Mouse (Mus musculus): ENCODE results near the gene Polr2f. TPM values are rescaled to one million over a fixed set of nuclear protein-coding genes. Genes with fewer than 3 reads are reported as not detected.

The Polr2f gene
- 304 and 333 TPM in 2 replicates for polyA plus RNA-seq (2015; fragmentation: Nextera tagmentation; extraction: Ambion mirVana)

DNA sequence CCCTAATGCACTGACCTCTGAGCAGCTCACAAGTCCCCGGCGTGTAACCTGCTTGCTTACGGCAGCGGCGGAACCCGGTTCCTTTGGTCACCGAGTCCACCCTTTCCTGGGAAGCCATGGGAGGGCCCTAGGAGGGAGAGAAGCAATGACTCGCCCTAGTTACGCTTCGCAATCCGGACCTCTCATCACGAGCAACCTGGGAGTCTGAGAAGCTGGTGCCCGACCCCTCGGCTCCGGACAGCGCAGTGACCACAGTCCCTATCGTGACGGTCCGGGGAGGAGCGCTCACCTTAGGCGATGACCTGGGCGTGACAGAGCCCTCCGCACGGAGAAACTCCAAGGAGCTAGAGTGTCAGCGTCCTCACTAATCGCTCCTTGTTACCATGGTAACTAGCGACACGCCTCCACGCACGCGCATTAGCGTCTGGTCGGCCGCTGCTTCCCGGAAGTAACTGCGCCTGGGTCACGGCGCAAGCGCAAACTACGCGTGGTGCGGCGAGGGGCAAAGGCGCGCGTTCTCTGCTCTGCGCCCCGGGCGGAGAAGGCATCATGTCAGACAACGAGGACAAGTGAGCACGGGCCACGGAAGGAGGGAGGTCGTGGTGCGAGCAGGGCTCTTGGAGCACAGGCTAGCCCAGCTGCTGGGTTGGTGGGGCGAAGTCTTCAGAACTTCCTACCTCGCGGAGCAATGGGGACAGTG is at the start of gene Polr2f, which contains the start of gene 1700088E04Rik:
Gene Polr2f (plus strand): TSS at position 144 of the 700 bp plus-strand sequence.
Gene 1700088E04Rik (minus strand): TSS at position 388 of the 700 bp plus-strand sequence.
- H3K4me1 ChIP-seq: peaks cover 32% of the 10 kb centered on the region
- H3K9ac ChIP-seq: peak within 1 kb of the TSS; percentile 53
- H3K4me3 ChIP-seq (replicated peaks): peak within 1 kb of the TSS; percentile 80
- WGBS: under 1% methylated on average over 57 of the region's 57 CpGs
- peak within 1 kb of the TSS; percentile 67 for H3K27ac ChIP-seq (replicated peaks)
- ATAC-seq (ENCODE audit: insufficient number of reproducible peaks, low FRiP score, low TSS enrichment, low read depth): peak; percentile 77
- H3K4me2 ChIP-seq (replicated peaks): peak within 1 kb of the TSS; percentile 94
- no peaks in the 10 kb centered on the region for H3K27me3 ChIP-seq
- H3K9me3 ChIP-seq (replicated peaks): no peaks in the 10 kb centered on the region
- peaks cover 18% of the 10 kb centered on the region for H3K36me3 ChIP-seq

GRCm38 (mm10) chr15:79092284-79092683 is 48.5 kb upstream of the Polr2f start:
- no peak overlapping the region for H3K4me2 ChIP-seq (replicated peaks)
- no peak overlapping the region for H3K4me3 ChIP-seq (replicated peaks)
- WGBS: 85% methylated on average over 6 of the region's 6 CpGs
- no peak overlapping the region for H3K27ac ChIP-seq (replicated peaks)
- peaks cover 69% of the 10 kb centered on the region for H3K36me3 ChIP-seq
- no peak for ATAC-seq (ENCODE audit: insufficient number of reproducible peaks, low FRiP score, low TSS enrichment, low read depth)
- H3K4me1 ChIP-seq: peaks cover 10% of the 10 kb centered on the region
- no peaks in the 10 kb centered on the region for H3K9me3 ChIP-seq (replicated peaks)
- H3K9ac ChIP-seq: no peak overlapping the region
- no peaks in the 10 kb centered on the region for H3K27me3 ChIP-seq

DNA sequence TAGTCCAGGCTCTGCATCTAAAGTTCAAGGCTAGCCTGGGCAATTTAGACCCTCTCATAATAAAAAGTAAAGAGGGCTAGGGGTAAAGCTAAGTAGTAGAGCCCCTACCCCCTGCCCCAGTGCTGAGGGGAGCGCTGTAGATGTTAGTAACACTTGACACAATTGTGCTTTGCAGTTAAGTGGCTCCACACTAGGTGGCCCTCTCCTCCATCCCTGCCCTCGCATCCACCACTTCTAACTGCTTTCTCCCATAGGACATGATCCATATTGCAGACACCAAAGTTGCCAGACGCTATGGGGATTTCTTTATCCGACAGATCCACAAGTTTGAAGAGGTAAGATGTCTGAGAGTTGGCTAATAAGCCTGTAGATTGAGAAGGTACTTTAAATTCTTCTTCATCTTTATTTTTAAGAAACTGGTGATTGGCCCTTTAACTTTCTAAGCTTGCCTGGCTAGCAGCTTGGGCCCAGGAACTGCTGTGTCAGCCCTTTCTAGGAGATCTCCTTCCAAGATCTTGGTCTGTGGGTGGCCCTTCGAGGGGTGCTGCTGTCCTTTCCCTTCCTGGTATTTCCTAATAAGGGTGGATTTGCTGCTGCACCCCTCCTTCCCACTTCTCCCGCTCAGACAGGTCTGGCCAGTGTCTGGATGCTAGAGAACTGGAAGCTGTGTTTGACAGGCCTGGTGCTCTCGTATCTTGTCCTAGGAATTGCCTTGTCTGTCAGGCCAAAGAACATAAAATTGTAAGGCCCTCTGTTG is 47.5 kb upstream of the Polr2f start:
- Histone ChIP-seq H3K9ac (no peak overlapping the region), H3K27me3 (no peaks in the 10 kb centered on the region), H3K4me3 (replicated peaks) (no peak overlapping the region), H3K4me2 (replicated peaks) (no peak overlapping the region), H3K36me3 (peaks cover 64% of the 10 kb centered on the region), H3K9me3 (replicated peaks) (no peaks in the 10 kb centered on the region), H3K27ac (replicated peaks) (0 out of 2 replicates have a peak overlapping the region, but pooled peaks have one; percentile 24), H3K4me1 (peaks cover 20% of the 10 kb centered on the region)
- 51% methylated on average over 7 of the region's 7 CpGs for WGBS
- no peak for ATAC-seq (ENCODE audit: insufficient number of reproducible peaks, low FRiP score, low TSS enrichment, low read depth)

GRCm38 (mm10) chr15:79095483-79095882 is 45.3 kb upstream of the Polr2f start:
- no peak overlapping the region for H3K27ac ChIP-seq (replicated peaks)

DNA sequence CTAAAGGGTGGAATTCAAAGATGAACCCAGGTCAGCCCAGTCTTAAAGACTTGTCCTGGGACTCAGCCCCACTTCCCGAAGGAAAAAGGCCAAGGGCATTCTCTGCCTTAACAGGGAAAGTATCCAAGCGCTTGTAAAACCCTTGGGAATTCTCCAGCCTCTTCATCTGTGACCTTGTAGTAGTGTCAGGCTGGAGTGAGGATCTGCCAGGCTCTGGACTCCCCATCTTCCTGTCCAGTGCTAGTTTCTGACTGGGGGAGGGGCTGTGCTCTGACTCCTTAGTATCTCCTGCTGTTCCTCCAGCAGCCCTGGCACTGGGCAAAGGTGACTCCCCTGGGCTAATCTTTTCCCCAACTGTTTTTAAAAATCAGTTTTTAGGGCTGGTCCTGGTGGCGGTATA is 44.3 kb upstream of the Polr2f start:
- Histone ChIP-seq H3K4me1 (peaks cover 42% of the 10 kb centered on the region), H3K4me3 (replicated peaks) (no peak overlapping the region), H3K27me3 (no peaks in the 10 kb centered on the region), H3K4me2 (replicated peaks) (no peak overlapping the region), H3K27ac (replicated peaks) (peak overlapping the region; percentile 88), H3K9ac (no peak overlapping the region), H3K9me3 (replicated peaks) (no peaks in the 10 kb centered on the region), H3K36me3 (peaks cover 31% of the 10 kb centered on the region)
- WGBS: 58% methylated on average over 3 of the region's 3 CpGs
- no peak for ATAC-seq (ENCODE audit: insufficient number of reproducible peaks, low FRiP score, low TSS enrichment, low read depth)

More at GRCm38 (mm10) chr15:79095483-79095882, 45.3 kb upstream of the Polr2f start:
- WGBS: 82% methylated on average over 5 of the region's 5 CpGs
- Histone ChIP-seq H3K4me3 (replicated peaks) (no peak overlapping the region), H3K36me3 (peaks cover 42% of the 10 kb centered on the region), H3K4me2 (replicated peaks) (no peak overlapping the region), H3K4me1 (peaks cover 36% of the 10 kb centered on the region), H3K9me3 (replicated peaks) (no peaks in the 10 kb centered on the region), H3K27me3 (no peaks in the 10 kb centered on the region), H3K9ac (no peak overlapping the region)
- no peak for ATAC-seq (ENCODE audit: insufficient number of reproducible peaks, low FRiP score, low TSS enrichment, low read depth)

- Histone ChIP-seq H3K4me2 (replicated peaks) (0 out of 2 replicates have a peak overlapping the region, but pooled peaks have one; percentile 20), H3K4me3 (replicated peaks) (no peak overlapping the region), H3K4me1 (peaks cover 46% of the 10 kb centered on the region), H3K27me3 (no peaks in the 10 kb centered on the region), H3K36me3 (peaks cover 27% of the 10 kb centered on the region), H3K9ac (no peak overlapping the region), H3K9me3 (replicated peaks) (no peaks in the 10 kb centered on the region), H3K27ac (replicated peaks) (peak overlapping the region; percentile 88)
- no peak for ATAC-seq (ENCODE audit: insufficient number of reproducible peaks, low FRiP score, low TSS enrichment, low read depth)
- 27% methylated on average over 2 of the region's 2 CpGs for WGBS
Measured at GRCm38 (mm10) chr15:79097135-79097534, 43.7 kb upstream of the Polr2f start.

- Histone ChIP-seq H3K9ac (no peak overlapping the region), H3K9me3 (replicated peaks) (no peaks in the 10 kb centered on the region), H3K27me3 (no peaks in the 10 kb centered on the region), H3K27ac (replicated peaks) (peak overlapping the region; percentile 88), H3K36me3 (peaks cover 27% of the 10 kb centered on the region), H3K4me3 (replicated peaks) (no peak overlapping the region), H3K4me1 (peaks cover 46% of the 10 kb centered on the region), H3K4me2 (replicated peaks) (0 out of 2 replicates have a peak overlapping the region, but pooled peaks have one; percentile 20)
- peak; percentile 70; the same call in 1 of the 2 replicates for ATAC-seq (ENCODE audit: insufficient number of reproducible peaks, low FRiP score, low TSS enrichment, low read depth)
- WGBS: 27% methylated on average over 6 of the region's 6 CpGs
Measured at GRCm38 (mm10) chr15:79097611-79098025, 43.2 kb upstream of the Polr2f start.

- H3K27ac ChIP-seq (replicated peaks): peak overlapping the region; percentile 88
- H3K27me3 ChIP-seq: no peaks in the 10 kb centered on the region
- no peak overlapping the region for H3K4me2 ChIP-seq (replicated peaks)
- no peak for ATAC-seq (ENCODE audit: insufficient number of reproducible peaks, low FRiP score, low TSS enrichment, low read depth)
- no peak overlapping the region for H3K9ac ChIP-seq
- H3K4me1 ChIP-seq: peaks cover 46% of the 10 kb centered on the region
- 45% methylated on average over 5 of the region's 5 CpGs for WGBS
- peaks cover 24% of the 10 kb centered on the region for H3K36me3 ChIP-seq
- no peak overlapping the region for H3K4me3 ChIP-seq (replicated peaks)
- no peaks in the 10 kb centered on the region for H3K9me3 ChIP-seq (replicated peaks)
Measured at GRCm38 (mm10) chr15:79098220-79098619, 42.6 kb upstream of the Polr2f start.

DNA sequence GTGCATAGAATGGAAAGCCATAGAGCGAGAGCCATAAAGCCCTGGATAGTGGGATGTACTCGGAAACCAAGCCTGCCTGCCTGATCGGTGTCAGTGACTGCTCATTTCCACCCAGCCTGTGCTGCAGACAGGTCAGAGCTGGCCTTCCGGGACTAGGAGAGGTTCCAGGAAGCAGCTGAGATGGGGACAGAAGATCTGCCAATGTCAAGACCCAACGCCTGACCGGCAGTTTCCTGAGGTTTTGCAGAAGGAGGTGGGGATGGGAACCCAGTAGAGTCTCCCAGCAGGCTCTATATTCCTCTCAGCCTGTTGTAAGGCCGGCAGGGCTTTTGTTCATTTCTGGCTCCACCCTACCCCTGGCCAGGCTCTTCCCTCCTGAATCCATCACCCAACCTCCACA is 41.9 kb upstream of the Polr2f start:
- H3K4me1 ChIP-seq: peaks cover 46% of the 10 kb centered on the region
- H3K36me3 ChIP-seq: peaks cover 17% of the 10 kb centered on the region
- no peak overlapping the region for H3K4me3 ChIP-seq (replicated peaks)
- ATAC-seq (ENCODE audit: insufficient number of reproducible peaks, low FRiP score, low TSS enrichment, low read depth): no peak
- peak overlapping the region; percentile 88 for H3K27ac ChIP-seq (replicated peaks)
- no peak overlapping the region for H3K9ac ChIP-seq
- H3K9me3 ChIP-seq (replicated peaks): no peaks in the 10 kb centered on the region
- H3K4me2 ChIP-seq (replicated peaks): no peak overlapping the region
- H3K27me3 ChIP-seq: no peaks in the 10 kb centered on the region
- WGBS: 53% methylated on average over 7 of the region's 7 CpGs

DNA sequence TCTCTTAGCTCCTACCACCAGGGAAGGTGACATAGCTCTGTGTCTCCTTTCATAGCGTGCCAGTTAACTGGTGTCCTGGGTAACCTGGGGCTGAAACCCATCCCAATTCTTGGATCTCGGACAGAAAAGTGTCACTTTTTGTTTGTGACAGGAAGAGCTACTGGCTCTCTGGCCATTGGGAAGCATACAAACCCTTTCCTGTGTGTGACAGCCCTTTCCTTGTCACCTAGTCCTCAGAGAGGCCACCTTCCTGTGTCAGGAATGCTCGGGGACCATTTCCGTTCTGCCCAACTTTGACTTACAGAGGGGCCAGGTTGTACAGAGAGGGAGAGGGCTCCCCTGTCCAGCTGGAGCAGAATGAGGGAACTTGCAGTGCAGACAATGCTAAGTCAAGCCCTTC is 41.4 kb upstream of the Polr2f start:
- Histone ChIP-seq H3K9ac (no peak overlapping the region), H3K4me2 (replicated peaks) (no peak overlapping the region), H3K27ac (replicated peaks) (peak overlapping the region; percentile 88), H3K36me3 (peaks cover 11% of the 10 kb centered on the region), H3K4me3 (replicated peaks) (no peak overlapping the region), H3K4me1 (peaks cover 46% of the 10 kb centered on the region), H3K27me3 (no peaks in the 10 kb centered on the region), H3K9me3 (replicated peaks) (no peaks in the 10 kb centered on the region)
- WGBS: 53% methylated on average over 4 of the region's 4 CpGs
- ATAC-seq (ENCODE audit: insufficient number of reproducible peaks, low FRiP score, low TSS enrichment, low read depth): no peak

- Histone ChIP-seq H3K4me3 (replicated peaks) (no peak overlapping the region), H3K36me3 (peaks cover 7% of the 10 kb centered on the region), H3K27me3 (no peaks in the 10 kb centered on the region), H3K4me2 (replicated peaks) (no peak overlapping the region), H3K9me3 (replicated peaks) (no peaks in the 10 kb centered on the region), H3K27ac (replicated peaks) (no peak overlapping the region), H3K9ac (no peak overlapping the region), H3K4me1 (peaks cover 46% of the 10 kb centered on the region)
- WGBS: 53% methylated on average over 4 of the region's 4 CpGs
- no peak for ATAC-seq (ENCODE audit: insufficient number of reproducible peaks, low FRiP score, low TSS enrichment, low read depth)
Measured at GRCm38 (mm10) chr15:79100391-79100790, 40.4 kb upstream of the Polr2f start.
